Mouse (Mus musculus): ENCODE results near the gene Egln1.
A peak's percentile ranks its signal among the peaks of the same experiment; 100 is the strongest.

Gene Egln1

GRCm38 (mm10) chr8:124959462-124960225 is 10.5 kb upstream of the Egln1 start:
- no peaks in the 10 kb centered on the region for H3K27me3 ChIP-seq (ENCODE audit: control insufficient read depth, insufficient read depth, low read length, poor library complexity, severe bottlenecking)
- peak; percentile 30 for DNase-seq (ENCODE audit: low read depth, low spot score)
- no peaks in the 10 kb centered on the region for H3K36me3 ChIP-seq (ENCODE audit: control insufficient read depth, insufficient read depth, low read length, poor library complexity, severe bottlenecking)

GRCm38 (mm10) chr8:124954572-124955082 is 5.5 kb upstream of the Egln1 start:
- Histone ChIP-seq H3K36me3 (ENCODE audit: control insufficient read depth, insufficient read depth, low read length, poor library complexity, severe bottlenecking) (no peaks in the 10 kb centered on the region), H3K27me3 (ENCODE audit: control insufficient read depth, insufficient read depth, low read length, poor library complexity, severe bottlenecking) (no peaks in the 10 kb centered on the region)
- no peak for DNase-seq (ENCODE audit: low read depth, low spot score)

- Histone ChIP-seq H3K36me3 (ENCODE audit: control insufficient read depth, insufficient read depth, low read length, poor library complexity, severe bottlenecking) (no peaks in the 10 kb centered on the region), H3K27me3 (ENCODE audit: control insufficient read depth, insufficient read depth, low read length, poor library complexity, severe bottlenecking) (no peaks in the 10 kb centered on the region)
- DNase-seq (ENCODE audit: low read depth, low spot score): no peak
These were observed 4.1 kb upstream of the Egln1 start for GRCm38 (mm10) chr8:124953188-124953587.

- Histone ChIP-seq H3K36me3 (ENCODE audit: control insufficient read depth, insufficient read depth, low read length, poor library complexity, severe bottlenecking) (no peaks in the 10 kb centered on the region), H3K27me3 (ENCODE audit: control insufficient read depth, insufficient read depth, low read length, poor library complexity, severe bottlenecking) (no peaks in the 10 kb centered on the region)
- no peak for DNase-seq (ENCODE audit: low read depth, low spot score)
These were observed 1.7 kb upstream of the Egln1 start for GRCm38 (mm10) chr8:124950865-124951264.

- Histone ChIP-seq H3K36me3 (ENCODE audit: control insufficient read depth, insufficient read depth, low read length, poor library complexity, severe bottlenecking) (no peaks in the 10 kb centered on the region), H3K27me3 (ENCODE audit: control insufficient read depth, insufficient read depth, low read length, poor library complexity, severe bottlenecking) (no peaks in the 10 kb centered on the region)
- peak; percentile 14 for DNase-seq (ENCODE audit: low read depth, low spot score)
These were observed 939 bp upstream of the Egln1 start for GRCm38 (mm10) chr8:124950069-124950456.

GRCm38 (mm10) chr8:124948733-124949111 is 402 bp downstream of the Egln1 start:
- DNase-seq (ENCODE audit: low read depth, low spot score): peak; percentile 34
- Histone ChIP-seq H3K36me3 (ENCODE audit: control insufficient read depth, insufficient read depth, low read length, poor library complexity, severe bottlenecking) (no peaks in the 10 kb centered on the region), H3K27me3 (ENCODE audit: control insufficient read depth, insufficient read depth, low read length, poor library complexity, severe bottlenecking) (no peaks in the 10 kb centered on the region)

- DNase-seq (ENCODE audit: low read depth, low spot score): peak; percentile 35
- Histone ChIP-seq H3K27me3 (ENCODE audit: control insufficient read depth, insufficient read depth, low read length, poor library complexity, severe bottlenecking) (no peaks in the 10 kb centered on the region), H3K36me3 (ENCODE audit: control insufficient read depth, insufficient read depth, low read length, poor library complexity, severe bottlenecking) (no peaks in the 10 kb centered on the region)
These were observed 1.0 kb downstream of the Egln1 start for GRCm38 (mm10) chr8:124947865-124948732.

- Histone ChIP-seq H3K36me3 (ENCODE audit: control insufficient read depth, insufficient read depth, low read length, poor library complexity, severe bottlenecking) (0 out of 2 replicates have a peak, but pooled peaks cover 4% of the 10 kb centered on the region), H3K27me3 (ENCODE audit: control insufficient read depth, insufficient read depth, low read length, poor library complexity, severe bottlenecking) (no peaks in the 10 kb centered on the region)
- no peak for DNase-seq (ENCODE audit: low read depth, low spot score)
These were observed 4.7 kb downstream of the Egln1 start for GRCm38 (mm10) chr8:124944406-124944805.

GRCm38 (mm10) chr8:124943801-124944200 is 5.3 kb downstream of the Egln1 start:
- no peak for DNase-seq (ENCODE audit: low read depth, low spot score)
- Histone ChIP-seq H3K27me3 (ENCODE audit: control insufficient read depth, insufficient read depth, low read length, poor library complexity, severe bottlenecking) (no peaks in the 10 kb centered on the region), H3K36me3 (ENCODE audit: control insufficient read depth, insufficient read depth, low read length, poor library complexity, severe bottlenecking) (0 out of 2 replicates have a peak, but pooled peaks cover 4% of the 10 kb centered on the region)

GRCm38 (mm10) chr8:124937293-124937692 is 11.8 kb downstream of the Egln1 start:
- H3K27me3 ChIP-seq (ENCODE audit: control insufficient read depth, insufficient read depth, low read length, poor library complexity, severe bottlenecking): no peaks in the 10 kb centered on the region
- no peak for DNase-seq (ENCODE audit: low read depth, low spot score)
- H3K36me3 ChIP-seq (ENCODE audit: control insufficient read depth, insufficient read depth, low read length, poor library complexity, severe bottlenecking): 0 out of 2 replicates have a peak, but pooled peaks cover 4% of the 10 kb centered on the region

GRCm38 (mm10) chr8:124936699-124937098 is 12.4 kb downstream of the Egln1 start:
- 0 out of 2 replicates have a peak, but pooled peaks cover 4% of the 10 kb centered on the region for H3K36me3 ChIP-seq (ENCODE audit: control insufficient read depth, insufficient read depth, low read length, poor library complexity, severe bottlenecking)
- H3K27me3 ChIP-seq (ENCODE audit: control insufficient read depth, insufficient read depth, low read length, poor library complexity, severe bottlenecking): no peaks in the 10 kb centered on the region
- DNase-seq (ENCODE audit: low read depth, low spot score): no peak

- H3K27me3 ChIP-seq (ENCODE audit: control insufficient read depth, insufficient read depth, low read length, poor library complexity, severe bottlenecking): no peaks in the 10 kb centered on the region
These were observed 14.0 kb downstream of the Egln1 start for GRCm38 (mm10) chr8:124935116-124935515.

GRCm38 (mm10) chr8:124932435-124932834 is 16.7 kb downstream of the Egln1 start:
- no peaks in the 10 kb centered on the region for H3K27me3 ChIP-seq (ENCODE audit: control insufficient read depth, insufficient read depth, low read length, poor library complexity, severe bottlenecking)
- H3K36me3 ChIP-seq (ENCODE audit: control insufficient read depth, insufficient read depth, low read length, poor library complexity, severe bottlenecking): no peaks in the 10 kb centered on the region

More at GRCm38 (mm10) chr8:124935116-124935515, 14.0 kb downstream of the Egln1 start:
- H3K36me3 ChIP-seq (ENCODE audit: control insufficient read depth, insufficient read depth, low read length, poor library complexity, severe bottlenecking): no peaks in the 10 kb centered on the region
- DNase-seq (ENCODE audit: low read depth, low spot score): no peak

GRCm38 (mm10) chr8:124930649-124931048 is 18.5 kb downstream of the Egln1 start:
- no peaks in the 10 kb centered on the region for H3K36me3 ChIP-seq (ENCODE audit: control insufficient read depth, insufficient read depth, low read length, poor library complexity, severe bottlenecking)
- DNase-seq (ENCODE audit: low read depth, low spot score): peak; percentile 32
- no peaks in the 10 kb centered on the region for H3K27me3 ChIP-seq (ENCODE audit: control insufficient read depth, insufficient read depth, low read length, poor library complexity, severe bottlenecking)

More at GRCm38 (mm10) chr8:124932435-124932834, 16.7 kb downstream of the Egln1 start:
- DNase-seq (ENCODE audit: low read depth, low spot score): no peak

GRCm38 (mm10) chr8:124930086-124930485 is 19.0 kb downstream of the Egln1 start:
- no peaks in the 10 kb centered on the region for H3K36me3 ChIP-seq (ENCODE audit: control insufficient read depth, insufficient read depth, low read length, poor library complexity, severe bottlenecking)
- no peak for DNase-seq (ENCODE audit: low read depth, low spot score)
- no peaks in the 10 kb centered on the region for H3K27me3 ChIP-seq (ENCODE audit: control insufficient read depth, insufficient read depth, low read length, poor library complexity, severe bottlenecking)

Data from splenic B cell, adult 2 months (primary cell).